Mouse (Mus musculus): Measurements from ENCODE around the gene Syt7. TPM values are rescaled to one million over a fixed set of nuclear protein-coding genes. Genes with fewer than 3 reads are reported as not detected.

The Syt7 gene
- total RNA-seq, 2 experiments from 2014 or later = not detected

GRCm38 (mm10) chr19:10421986-10422976 is 33.4 kb downstream of the Syt7 start:
- no peak for ATAC-seq (replicated peaks; ENCODE audit: poor library complexity, severe bottlenecking)

- ATAC-seq (replicated peaks; ENCODE audit: poor library complexity, severe bottlenecking) = no peak
Measured at GRCm38 (mm10) chr19:10424751-10425150, 35.9 kb downstream of the Syt7 start.

GRCm38 (mm10) chr19:10425484-10426270 is 36.8 kb downstream of the Syt7 start:
- no peak for ATAC-seq (replicated peaks; ENCODE audit: poor library complexity, severe bottlenecking)

- ATAC-seq (replicated peaks; ENCODE audit: poor library complexity, severe bottlenecking) = no peak
Measured at GRCm38 (mm10) chr19:10426312-10426711, 37.4 kb downstream of the Syt7 start.

DNA sequence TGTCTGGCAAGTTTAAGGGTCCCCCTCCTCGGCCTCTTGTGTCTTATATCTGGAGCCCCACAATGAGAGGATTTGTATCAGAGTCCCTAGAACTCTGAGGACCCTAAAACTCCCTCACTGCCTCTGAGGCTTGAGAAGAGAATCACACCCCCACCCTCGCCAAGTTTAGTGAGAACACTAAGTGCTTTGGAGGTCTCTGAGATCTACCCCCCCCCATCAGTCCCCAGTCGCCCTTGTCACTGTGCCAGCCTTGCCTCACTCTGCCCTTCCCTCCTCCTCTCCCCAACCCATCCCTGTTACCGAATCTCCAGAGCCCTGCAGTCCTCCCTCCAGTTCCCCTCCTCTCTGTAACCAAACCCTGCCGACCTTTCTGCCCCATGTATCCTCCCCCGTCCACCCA is 37.9 kb downstream of the Syt7 start:
- no peak for ATAC-seq (replicated peaks; ENCODE audit: poor library complexity, severe bottlenecking)

DNA sequence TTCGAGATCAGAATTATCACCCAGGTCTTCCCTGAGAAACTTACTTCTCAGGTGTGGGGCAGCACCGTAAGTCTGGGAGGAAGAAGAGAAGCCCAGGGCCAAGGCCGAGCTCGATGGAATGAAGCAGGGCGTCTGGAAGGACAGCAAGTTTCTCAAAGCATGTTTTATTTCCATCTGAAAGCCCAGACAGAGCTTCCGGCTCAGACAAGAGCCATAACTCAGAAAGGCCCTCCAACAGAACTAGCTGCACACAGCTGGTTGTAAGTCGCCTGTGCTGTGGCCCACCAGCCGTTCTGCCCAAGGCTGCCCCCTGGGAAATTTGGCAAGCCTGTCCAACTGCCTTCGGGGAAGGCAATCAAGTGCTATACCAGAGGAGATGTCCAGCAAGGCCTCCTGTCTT is 38.5 kb downstream of the Syt7 start:
- no peak for ATAC-seq (replicated peaks; ENCODE audit: poor library complexity, severe bottlenecking)

DNA sequence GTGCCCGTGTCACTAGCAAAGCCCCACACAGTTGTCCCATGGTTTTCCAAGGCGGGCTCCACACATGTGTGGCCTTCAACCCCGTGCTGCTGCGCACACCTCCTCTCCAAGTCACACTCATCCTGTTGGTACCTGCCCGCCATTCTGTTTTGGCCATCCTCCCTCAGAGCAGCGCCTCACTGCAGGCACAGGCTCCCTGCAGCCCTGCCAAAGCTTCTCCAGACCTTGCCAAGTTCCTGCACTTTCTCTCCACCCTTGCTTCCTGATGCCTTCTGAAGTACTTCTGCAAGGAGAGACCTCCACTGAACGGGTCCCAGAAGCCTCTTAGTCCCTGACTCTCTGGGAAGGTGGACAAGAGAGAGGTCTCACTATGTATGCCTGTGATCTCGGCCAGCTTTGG is 40.5 kb downstream of the Syt7 start:
- no peak for ATAC-seq (replicated peaks; ENCODE audit: poor library complexity, severe bottlenecking)

- no peak for ATAC-seq (replicated peaks; ENCODE audit: poor library complexity, severe bottlenecking)
Measured at GRCm38 (mm10) chr19:10431410-10431809, 42.5 kb downstream of the Syt7 start.

GRCm38 (mm10) chr19:10431841-10432240 is 43.0 kb downstream of the Syt7 start:
- no peak for ATAC-seq (replicated peaks; ENCODE audit: poor library complexity, severe bottlenecking)

DNA sequence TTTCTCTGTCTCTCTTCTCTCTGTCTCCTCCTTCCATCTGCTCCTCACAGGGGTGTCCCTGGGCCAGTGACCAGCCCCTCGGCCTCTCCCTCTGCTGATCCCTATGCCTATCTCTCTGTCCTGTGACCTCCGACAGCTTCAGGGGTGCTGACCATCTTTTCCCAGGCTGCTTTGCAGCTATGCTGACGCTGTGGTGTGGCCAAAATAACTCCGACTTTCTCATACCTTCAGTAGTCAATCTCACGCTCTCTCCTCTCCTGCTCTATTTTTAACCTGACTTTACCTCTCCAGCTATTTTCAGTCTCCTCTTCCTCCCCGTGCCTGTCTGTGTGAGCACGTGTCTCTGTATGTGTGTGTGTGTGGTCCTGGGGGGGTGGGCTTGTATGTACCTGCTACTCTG is 44.3 kb downstream of the Syt7 start:
- no peak for ATAC-seq (replicated peaks; ENCODE audit: poor library complexity, severe bottlenecking)

GRCm38 (mm10) chr19:10433879-10434540 is 45.1 kb downstream of the Syt7 start:
- no peak for ATAC-seq (replicated peaks; ENCODE audit: poor library complexity, severe bottlenecking)

- ATAC-seq (replicated peaks; ENCODE audit: poor library complexity, severe bottlenecking) = no peak
Measured at GRCm38 (mm10) chr19:10434927-10435326, 46.0 kb downstream of the Syt7 start.

- peak; percentile 60 for ATAC-seq (replicated peaks; ENCODE audit: poor library complexity, severe bottlenecking)
Measured at GRCm38 (mm10) chr19:10435908-10436307, 47.0 kb downstream of the Syt7 start.

- no peak for ATAC-seq (replicated peaks; ENCODE audit: poor library complexity, severe bottlenecking)
Measured at GRCm38 (mm10) chr19:10436726-10437125, 47.8 kb downstream of the Syt7 start.

DNA sequence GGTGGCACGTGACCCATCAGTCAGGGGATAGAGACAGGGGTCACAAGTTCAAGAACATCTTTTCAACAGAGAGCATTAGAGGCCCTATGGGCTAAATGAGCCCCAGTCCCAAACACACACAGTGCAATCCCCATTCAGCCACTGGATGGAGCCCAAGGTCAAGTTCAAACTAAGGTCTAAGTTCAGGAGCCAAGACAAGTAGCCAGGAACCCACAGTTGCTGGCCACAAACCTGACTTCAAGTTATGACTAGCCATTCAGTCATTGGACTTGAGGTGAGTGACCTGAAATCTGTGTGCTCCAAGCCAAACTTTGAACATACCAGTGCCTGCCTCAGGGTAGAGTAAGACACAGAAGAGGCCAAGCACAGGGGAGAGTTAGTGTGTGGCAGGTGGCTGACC is 48.6 kb downstream of the Syt7 start:
- no peak for ATAC-seq (replicated peaks; ENCODE audit: poor library complexity, severe bottlenecking)

DNA sequence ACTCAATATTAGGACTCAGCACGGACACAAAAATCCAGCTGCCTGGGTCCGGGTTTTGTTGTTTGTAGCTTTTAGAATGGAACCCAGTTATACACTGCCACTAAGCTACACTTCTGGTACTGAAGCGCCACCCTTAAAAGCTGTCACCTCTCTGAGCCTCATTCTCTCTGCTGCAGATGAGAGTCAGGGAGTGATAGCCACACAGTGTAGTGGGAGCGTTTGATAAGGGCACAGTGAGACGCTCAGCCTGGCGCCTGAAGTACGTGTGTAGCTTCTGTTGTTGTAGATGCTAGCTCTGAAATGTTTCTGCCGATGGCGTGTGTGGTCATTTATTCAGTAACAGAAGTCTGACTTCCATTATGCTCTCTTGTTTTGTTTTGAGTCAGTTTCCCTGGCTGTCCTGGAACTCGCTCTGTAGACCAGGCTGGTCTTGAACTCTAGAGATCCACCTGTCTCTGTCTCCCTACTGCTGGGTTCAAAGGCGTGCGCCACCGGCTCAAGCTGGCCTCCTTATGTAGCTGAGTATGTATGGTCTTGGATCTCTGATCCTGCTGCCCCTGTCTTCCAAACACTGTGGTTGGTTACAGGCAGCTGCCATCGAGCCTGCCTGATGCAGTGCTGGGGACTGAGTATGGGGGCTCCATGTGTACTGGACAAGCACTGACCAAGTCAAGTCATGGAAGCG is 55.9 kb downstream of the Syt7 start:
- ATAC-seq (replicated peaks; ENCODE audit: poor library complexity, severe bottlenecking) = no peak

DNA sequence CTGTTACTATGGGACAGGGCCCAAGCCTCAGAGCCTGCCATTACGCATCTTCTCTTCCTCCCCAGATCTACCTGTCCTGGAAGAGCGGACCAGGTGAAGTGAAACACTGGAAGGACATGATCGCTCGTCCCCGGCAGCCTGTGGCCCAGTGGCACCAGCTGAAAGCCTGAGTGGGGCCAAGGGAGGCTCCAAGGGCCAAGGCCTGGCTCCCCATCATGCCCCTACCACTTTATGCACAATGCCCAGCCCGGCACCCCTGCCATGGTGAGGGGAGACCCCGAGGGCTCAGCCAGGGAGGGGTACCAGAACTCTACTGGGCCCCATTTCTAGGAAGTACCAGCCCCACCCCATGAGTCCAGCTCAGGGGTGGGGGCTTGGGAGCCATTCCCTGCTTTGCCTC is 59.4 kb downstream of the Syt7 start:
- ATAC-seq (replicated peaks; ENCODE audit: poor library complexity, severe bottlenecking) = no peak

GRCm38 (mm10) chr19:10449190-10449589 is 60.3 kb downstream of the Syt7 start:
- no peak for ATAC-seq (replicated peaks; ENCODE audit: poor library complexity, severe bottlenecking)

GRCm38 (mm10) chr19:10449708-10450107 is 60.8 kb downstream of the Syt7 start:
- ATAC-seq (replicated peaks; ENCODE audit: poor library complexity, severe bottlenecking) = peak; percentile 68
